ENCODE assay signal across 17 mouse cellular contexts in the genomic region with DNA sequence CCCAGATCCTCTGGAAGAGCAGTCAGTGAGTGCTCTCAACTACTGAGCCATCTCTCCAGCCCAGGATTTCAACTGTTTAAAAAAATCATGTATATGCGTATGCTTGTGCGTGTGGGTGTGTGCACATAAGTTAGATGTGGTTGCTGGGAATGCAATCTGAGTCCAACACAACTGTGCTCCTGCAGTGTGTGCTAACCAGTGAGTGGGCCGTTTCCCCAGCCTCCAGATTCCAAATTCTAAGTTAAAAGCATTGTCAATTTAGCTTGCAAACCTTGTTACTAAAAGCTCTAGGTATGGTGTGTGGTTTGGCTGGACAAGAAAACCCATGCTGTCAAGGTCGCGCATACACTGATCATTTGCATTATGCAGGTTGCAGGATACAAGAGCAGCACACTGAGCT.
"Had no signal": no experiment of that assay in that cellular context is flagged by ENCODE, and none has a peak within 500 bp of the region (broad histone marks: within the 10 kb centered on the region; RNA-seq: fewer than 3 reads in every experiment).

No protein-coding gene starts in this region.

- ATAC-seq: midbrain, embryonic 16.5 days had no signal

- H3K9me3 ChIP-seq: midbrain, embryonic 10.5 days; midbrain, embryonic 12.5 days; neural tube, embryonic 13.5 days; neural tube, embryonic 15.5 days had no signal

- H3K27me3 ChIP-seq: midbrain, embryonic 12.5 days; neural tube, embryonic 13.5 days; neural tube, embryonic 15.5 days had no signal

- H3K9ac ChIP-seq: lung, embryonic 14.5 days; midbrain, embryonic 12.5 days; neural tube, embryonic 13.5 days; neural tube, embryonic 15.5 days had no signal

- H3K4me2 ChIP-seq: lung, embryonic 14.5 days; midbrain, embryonic 12.5 days; neural tube, embryonic 13.5 days; neural tube, embryonic 15.5 days had no signal

- H3K4me3 ChIP-seq: midbrain, embryonic 10.5 days; midbrain, embryonic 12.5 days; myocyte; neural tube, embryonic 13.5 days; neural tube, embryonic 15.5 days had no signal

- H3K27ac ChIP-seq: midbrain, embryonic 10.5 days; midbrain, embryonic 12.5 days; neural tube, embryonic 13.5 days; neural tube, embryonic 15.5 days had no signal

- DNase-seq: lung, adult 18-20 months; lung, embryonic 14.5 days; lung, postnatal 10 days; lung, postnatal 4 days; midbrain, embryonic 14.5 days; retina, postnatal 1 day; right cerebral cortex, postnatal 14 days; spleen, adult 18-20 months; thymus, adult 18-20 months; thymus, postnatal 14 days; thymus, postnatal 36 days had no signal

- H3K4me1 ChIP-seq: midbrain, embryonic 10.5 days; midbrain, embryonic 12.5 days; neural tube, embryonic 13.5 days; neural tube, embryonic 15.5 days had no signal
